Mouse (Mus musculus) activated CD4-positive, CD25-positive, alpha-beta regulatory T cell, adult 4 months (primary cell): Measurements from ENCODE around the gene Fbxl13. TPM values are rescaled to one million over a fixed set of nuclear protein-coding genes. Genes with fewer than 3 reads are reported as not detected.
A peak's percentile ranks its signal among the peaks of the same experiment; 100 is the strongest.

Experiments used
- ATAC-seq: one replicate; pipeline ENCODE4 v1.8.0; 2017
- polyA plus RNA-seq, 2 experiments: library from polyadenylated mRNA; unstranded; fragments of 100-300 nt; shearing (Covaris generic); gene quantifications; one replicate each; pipeline ENCODE4 v1.2.1; 2017

Fbxl13 gene
- polyA plus RNA-seq = not detected

- peak; percentile 95 for ATAC-seq
Measured at GRCm38 (mm10) chr5:21645439-21646132, at the start of gene Fbxl13, which contains the start of gene Armc10. TSS of gene Fbxl13 (minus strand) at chr5:21645634. TSS of gene Armc10 (plus strand) at chr5:21645813.

DNA sequence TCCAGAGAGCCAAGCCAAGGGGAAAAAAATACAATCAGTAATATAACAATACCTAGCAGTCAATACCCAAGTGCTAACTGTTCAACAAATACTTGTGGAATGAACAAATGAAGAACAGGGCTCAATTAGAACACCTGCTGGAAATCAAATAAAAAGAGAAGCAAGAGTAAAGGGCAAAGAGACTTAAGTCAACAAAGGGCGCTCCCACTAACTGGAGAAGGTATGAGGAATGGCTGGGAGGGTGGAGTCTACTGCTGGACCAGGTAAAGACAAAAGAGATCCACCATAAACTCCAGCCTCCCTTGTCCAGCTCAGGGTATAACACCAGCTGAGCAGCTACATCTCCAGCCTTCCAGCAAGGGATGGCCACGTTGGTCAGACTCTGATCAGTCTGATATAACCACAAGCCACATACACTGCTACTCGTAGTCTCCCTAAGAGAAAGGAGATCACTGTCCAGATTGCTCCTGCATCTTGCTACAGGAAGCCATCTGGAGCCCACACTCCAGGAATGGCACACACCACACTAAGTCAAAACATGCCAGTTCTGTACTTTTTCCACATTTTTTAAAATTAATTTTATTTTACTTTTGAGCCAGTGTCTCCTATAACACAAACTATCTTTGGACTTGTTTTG, 49.5 kb upstream of the Fbxl13 start:
- ATAC-seq = no peak

DNA sequence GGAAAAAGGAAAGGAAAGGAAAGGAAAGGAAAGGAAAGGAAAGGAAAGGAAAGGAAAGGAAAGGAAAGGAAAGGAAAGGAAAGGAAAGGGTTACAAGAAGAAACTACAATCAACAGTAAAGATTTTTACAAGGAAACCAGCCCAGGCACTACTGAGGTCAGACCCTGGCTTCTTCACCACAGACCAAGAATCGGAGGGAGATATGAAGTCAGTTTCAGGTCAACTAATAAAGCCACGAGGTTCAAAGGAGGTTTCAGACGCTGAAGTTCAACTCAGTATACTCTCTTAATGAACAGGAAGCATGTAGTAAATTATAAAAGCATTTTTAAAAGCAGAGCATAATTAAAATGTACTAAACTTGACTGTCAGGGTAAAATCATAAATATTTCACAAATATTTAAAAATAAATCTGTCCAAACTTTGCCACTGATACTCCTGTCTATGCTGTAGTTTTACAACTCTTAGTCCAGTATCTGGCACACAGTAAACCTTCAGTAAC, 48.0 kb upstream of the Fbxl13 start:
- ATAC-seq = no peak

GRCm38 (mm10) chr5:21692230-21692629, 46.8 kb upstream of the Fbxl13 start:
- no peak for ATAC-seq

DNA sequence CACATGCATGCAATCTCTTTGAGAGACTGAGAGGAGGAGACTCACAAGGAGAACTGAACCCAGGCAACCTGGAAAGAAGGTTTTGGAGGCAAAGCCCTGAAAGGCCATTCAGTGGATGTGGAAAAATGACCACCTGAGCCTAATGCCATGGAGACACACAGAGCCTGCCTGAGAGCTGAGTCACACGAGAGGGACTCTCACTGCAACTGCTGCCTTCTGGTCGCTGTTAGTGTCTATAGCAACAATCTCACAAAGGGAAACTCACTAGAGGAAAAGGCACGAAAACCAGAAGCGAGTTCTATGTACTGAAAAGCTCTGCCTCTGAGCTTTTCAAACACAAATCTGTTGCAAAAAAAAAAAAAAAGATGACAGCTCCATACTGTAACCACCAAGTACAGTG, 41.6 kb upstream of the Fbxl13 start:
- no peak for ATAC-seq

- ATAC-seq = no peak
Measured at GRCm38 (mm10) chr5:21685001-21685400, 39.6 kb upstream of the Fbxl13 start.

DNA sequence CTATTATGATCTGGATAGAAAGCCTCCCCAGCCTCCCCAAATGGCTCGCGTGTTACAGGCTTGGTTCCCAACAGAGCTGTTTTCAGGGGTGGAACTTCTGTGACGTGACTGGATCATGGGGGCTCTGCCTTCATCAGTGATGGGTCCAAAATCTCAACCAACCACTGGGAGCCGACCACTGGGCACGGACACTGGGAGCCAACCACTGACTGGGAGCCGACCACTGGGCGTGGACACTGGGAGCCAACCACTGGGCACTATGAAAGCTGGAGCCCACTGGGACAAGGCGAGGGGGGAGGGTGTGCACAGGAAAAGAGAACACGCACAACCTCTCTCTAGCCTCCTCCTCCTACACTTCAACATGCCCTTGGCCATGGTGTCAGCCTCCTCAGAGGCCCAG, 38.4 kb upstream of the Fbxl13 start:
- ATAC-seq = no peak

- ATAC-seq = no peak
Measured at GRCm38 (mm10) chr5:21680940-21681339, 35.5 kb upstream of the Fbxl13 start.

GRCm38 (mm10) chr5:21680029-21680428, 34.6 kb upstream of the Fbxl13 start:
- no peak for ATAC-seq

GRCm38 (mm10) chr5:21678363-21678762, 32.9 kb upstream of the Fbxl13 start:
- no peak for ATAC-seq

DNA sequence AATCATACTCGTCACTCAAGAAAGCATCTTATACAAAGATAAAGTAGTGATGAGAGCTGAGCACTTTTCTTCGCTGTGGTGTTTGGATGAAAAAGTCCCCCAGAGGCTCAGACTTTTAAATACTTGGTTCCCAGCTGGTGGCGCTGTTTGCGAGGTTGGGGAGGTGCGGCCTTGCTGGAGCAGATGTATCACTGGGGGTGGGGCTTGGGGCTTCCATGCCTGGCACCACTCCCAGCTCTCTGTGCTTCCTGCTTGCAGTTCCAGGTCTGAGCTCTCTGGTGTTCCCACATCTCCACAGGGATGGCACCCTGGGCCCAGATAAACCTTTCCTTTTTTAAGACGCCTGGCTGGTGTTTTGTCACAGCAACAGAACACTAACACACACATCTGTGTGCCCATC, 32.5 kb upstream of the Fbxl13 start:
- ATAC-seq = no peak

- no peak for ATAC-seq
Measured at GRCm38 (mm10) chr5:21675494-21675893, 30.1 kb upstream of the Fbxl13 start.

DNA sequence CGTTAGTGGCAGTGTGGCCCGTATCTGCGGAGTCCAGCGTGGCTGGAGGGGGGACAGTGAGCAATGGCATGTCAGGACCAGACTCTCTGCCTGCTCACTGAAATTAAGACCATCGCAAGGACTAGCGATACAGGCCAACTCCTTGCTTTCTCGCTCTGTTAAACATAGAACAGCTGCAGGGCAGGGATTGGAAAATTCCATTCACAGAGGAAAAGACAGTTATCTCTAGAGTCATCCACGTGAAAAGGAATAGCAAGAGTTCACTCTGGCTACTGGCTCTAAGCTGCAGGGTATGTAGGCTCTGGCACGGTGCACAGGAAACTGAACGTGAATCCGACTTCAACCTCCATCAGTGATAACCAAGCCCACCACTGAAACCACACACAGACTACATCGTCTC, 29.6 kb upstream of the Fbxl13 start:
- ATAC-seq = no peak

GRCm38 (mm10) chr5:21673742-21674141, 28.3 kb upstream of the Fbxl13 start:
- no peak for ATAC-seq

GRCm38 (mm10) chr5:21672812-21673635, 27.6 kb upstream of the Fbxl13 start:
- ATAC-seq = peak; percentile 91

GRCm38 (mm10) chr5:21669307-21669706, 23.9 kb upstream of the Fbxl13 start:
- no peak for ATAC-seq

DNA sequence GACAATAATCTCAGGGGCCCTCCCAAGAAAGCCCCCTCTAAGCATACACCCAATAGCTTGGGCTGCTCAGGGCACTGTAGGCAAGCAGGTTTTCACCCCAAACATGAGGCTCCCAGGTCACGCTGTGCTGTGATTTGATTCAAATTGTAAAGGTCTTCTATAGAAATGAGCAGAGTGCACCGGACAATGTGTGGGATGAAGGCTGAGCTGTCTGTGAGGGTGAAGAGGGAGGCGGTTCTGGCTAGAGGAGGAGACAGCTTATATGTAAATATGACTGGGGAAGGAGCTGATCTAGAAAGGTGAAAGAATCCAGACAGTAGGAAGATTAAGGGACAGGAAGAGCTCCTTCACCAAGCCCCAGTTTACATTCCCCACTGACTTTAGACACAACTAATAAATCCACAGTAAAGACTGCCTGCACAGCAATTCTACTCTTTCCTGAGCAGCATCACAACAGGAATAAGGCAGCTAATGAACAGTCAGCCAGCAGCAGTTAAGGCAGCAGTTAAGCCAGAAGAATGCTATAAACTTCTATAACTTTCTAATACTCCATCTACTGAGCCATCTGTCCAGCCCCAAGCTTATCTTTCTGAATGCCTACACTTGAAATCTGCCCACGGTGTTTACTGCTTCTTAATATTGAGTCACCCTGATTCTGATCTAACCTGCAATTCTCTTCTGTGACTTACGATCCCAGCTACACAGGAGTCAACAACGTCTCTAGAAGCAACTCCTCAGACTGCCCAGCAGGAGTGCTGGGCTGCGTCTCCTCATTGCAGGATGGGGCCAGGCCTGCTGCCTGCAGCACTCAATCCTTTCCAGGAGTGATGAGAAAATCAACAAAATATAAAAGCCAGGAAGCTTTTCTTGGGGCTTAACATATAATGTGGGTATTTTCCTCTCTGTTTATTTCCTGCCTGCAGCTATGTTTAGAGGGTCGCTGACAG, 22.0 kb upstream of the Fbxl13 start:
- ATAC-seq = no peak

- ATAC-seq = no peak
Measured at GRCm38 (mm10) chr5:21663081-21663480, 17.6 kb upstream of the Fbxl13 start.

DNA sequence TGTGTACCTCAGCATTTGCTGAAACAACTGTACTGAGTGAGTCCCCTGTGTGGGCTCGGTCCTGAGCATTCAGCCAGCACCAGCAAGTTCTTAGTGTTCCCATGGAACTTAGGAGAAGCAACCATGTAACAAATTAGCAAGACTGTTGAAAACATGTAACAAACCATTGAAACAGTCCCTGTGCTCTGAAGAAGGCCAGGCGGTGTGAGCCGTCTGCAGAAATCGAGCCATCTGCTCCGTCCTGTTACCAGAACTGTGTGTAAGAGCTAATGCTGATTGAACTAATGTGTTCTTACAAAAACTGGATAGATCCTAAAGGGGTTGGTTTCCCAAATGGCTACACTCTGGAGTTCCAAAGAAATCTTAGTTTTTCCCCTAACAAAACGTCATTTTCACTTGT, 15.4 kb upstream of the Fbxl13 start:
- ATAC-seq = no peak

- ATAC-seq = peak; percentile 89
Measured at GRCm38 (mm10) chr5:21658623-21659395, 13.4 kb upstream of the Fbxl13 start.

- no peak for ATAC-seq
Measured at GRCm38 (mm10) chr5:21658038-21658437, 12.6 kb upstream of the Fbxl13 start.
